Mouse (Mus musculus) liver, embryonic 14.5 days (tissue): ENCODE measurements around the gene Gm26657. TPM values are rescaled to one million over a fixed set of nuclear protein-coding genes. Genes with fewer than 3 reads are reported as not detected.
A peak's percentile ranks its signal among the peaks of the same experiment; 100 is the strongest.

Experiments
- ATAC-seq: fragments of 200-750 bp; cut with Nextera tagmentation; 2 replicates; pipeline ENCODE4 v1.8.0; 2017; ENCODE audit warnings: moderate number of reproducible peaks, mild to moderate bottlenecking, moderate library complexity; ENCODE audit not compliant: insufficient read depth
- DNase-seq, 3 experiments: peaks; one replicate each; pipeline ENCODE4 v3.0.0-alpha.2; 2012 to 2013; ENCODE audit warnings: low read depth in 3 of 3, low spot score in 3 of 3
- H3K27ac ChIP-seq: fragments of 300-500 bp; sonication (generic); 2 replicates; pipeline ENCODE4 v1.5.1; 2014; ENCODE audit warnings: moderate library complexity, mild to moderate bottlenecking, control low read depth, inconsistent platforms
- H3K27me3 ChIP-seq: fragments of 300-500 bp; sonication (generic); 2 replicates; pipeline ENCODE4 v1.6.1; 2014; ENCODE audit warnings: mild to moderate bottlenecking, low read length, moderate library complexity; ENCODE audit not compliant: control insufficient read depth, insufficient read depth
- H3K36me3 ChIP-seq: fragments of 300-500 bp; sonication (generic); replicated peaks from 2 replicates; pipeline ENCODE4 v1.6.1; 2014; ENCODE audit warnings: low read depth; ENCODE audit not compliant: control insufficient read depth, insufficient read depth
- H3K4me1 ChIP-seq, 2 experiments: fragments of 200-500 bp in 1 of 2; fragments of 300-500 bp in 1 of 2; sonication (generic) in 1 of 2; replicated peaks; 2 replicates each; pipeline ENCODE4 v1.6.1; 2012 to 2014; ENCODE audit warnings: antibody characterized with exemption in 1 of 2, inconsistent platforms in 1 of 2, low read length in 1 of 2; ENCODE audit not compliant: control insufficient read depth in 2 of 2, insufficient read depth in 2 of 2
- H3K4me2 ChIP-seq: fragments of 300-500 bp; sonication (generic); 2 replicates; pipeline ENCODE4 v1.6.1; 2014; ENCODE audit warnings: low read depth, mild to moderate bottlenecking, control low read depth, moderate library complexity
- H3K4me3 ChIP-seq, 2 experiments: fragments of 200-500 bp in 1 of 2; fragments of 300-500 bp in 1 of 2; sonication (generic) in 1 of 2; 2 replicates each; pipeline ENCODE4 v1.5.1; 2012 to 2014; ENCODE audit warnings: low read depth in 2 of 2, low read length in 2 of 2, mild to moderate bottlenecking in 2 of 2, control low read depth in 1 of 2, inconsistent platforms in 1 of 2, moderate library complexity in 1 of 2; ENCODE audit not compliant: insufficient read depth in 1 of 2
- H3K9ac ChIP-seq: fragments of 300-500 bp; sonication (generic); replicated peaks from 2 replicates; pipeline ENCODE4 v1.6.1; 2014; ENCODE audit warnings: mild to moderate bottlenecking, control low read depth, moderate library complexity
- H3K9me3 ChIP-seq: fragments of 300-500 bp; sonication (generic); 2 replicates; pipeline ENCODE4 v1.6.1; 2016; ENCODE audit warnings: low read length, mixed read lengths; ENCODE audit not compliant: control insufficient read depth
- CTCF ChIP-seq: IDR thresholded peaks from 2 replicates; pipeline ENCODE4 v1.5.1; 2016; ENCODE audit warnings: antibody characterized with exemption, low read depth, control low read depth
- EP300 ChIP-seq: IDR thresholded peaks from 2 replicates; pipeline ENCODE4 v1.6.1; 2016; ENCODE audit warnings: antibody characterized with exemption, low read depth
- WGBS: fragments of 180-500 bp; shearing (Covaris S2); extraction: QIAGEN DNeasy Blood & Tissue Kit; methylation state at CpG from one replicate; pipeline ENCODE4 v1.1.7; 2014; ENCODE audit not compliant: insufficient replicate concordance; 5-methylcytosine and 5-hydroxymethylcytosine counted together
- polyA plus RNA-seq, 2 experiments: library from polyadenylated mRNA; depleted of rRNA in 1 of 2; stranded (reverse) in 1 of 2; unstranded in 1 of 2; fragments of >200 nt; fragmentation: Nextera tagmentation in 1 of 2; extraction: Ambion mirVana in 1 of 2; gene quantifications; 2 replicates each; pipeline versions ENCODE4 v1.2.1 to v1.2.3; 2012 to 2014

Gm26657 gene
- polyA plus RNA-seq (2012; rRNA removed) (not detected in 2 replicates), polyA plus RNA-seq (2014; fragmentation: Nextera tagmentation; extraction: Ambion mirVana) (not detected in 2 replicates)

GRCm38 (mm10) chr4:56740020-56740485 is at the start of gene Gm26657:
Gene Gm26657 (plus strand): TSS chr4:56740070.
- no peak for DNase-seq
- Histone ChIP-seq H3K4me3 (no peak within 1 kb of the TSS), H3K4me1 (no peaks in the 10 kb centered on the region), H3K36me3 (no peaks in the 10 kb centered on the region), H3K9me3 (no peaks in the 10 kb centered on the region), H3K9ac (no peak within 1 kb of the TSS), H3K27ac (no peak within 1 kb of the TSS), H3K4me2 (no peak within 1 kb of the TSS), H3K27me3 (no peaks in the 10 kb centered on the region)
- no peak for ATAC-seq
- no peak for TF ChIP-seq EP300
- TF ChIP-seq CTCF: no peak
- 69% methylated on average over 18 of the region's 18 CpGs for WGBS

- Histone ChIP-seq H3K4me1 (no peaks in the 10 kb centered on the region), H3K36me3 (no peaks in the 10 kb centered on the region), H3K9me3 (no peaks in the 10 kb centered on the region), H3K9ac (no peak overlapping the region), H3K4me2 (no peak overlapping the region), H3K27me3 (no peaks in the 10 kb centered on the region), H3K4me3 (no peak overlapping the region), H3K27ac (no peak overlapping the region)
- TF ChIP-seq CTCF: no peak
- TF ChIP-seq EP300: no peak
- WGBS: 66% methylated on average over 7 of the region's 7 CpGs
- ATAC-seq: no peak
- DNase-seq: no peak
Measured at GRCm38 (mm10) chr4:56696401-56696800, 43.5 kb upstream of the Gm26657 start.

GRCm38 (mm10) chr4:56698671-56699070 is 41.2 kb upstream of the Gm26657 start:
- TF ChIP-seq CTCF: no peak
- TF ChIP-seq EP300: no peak
- 16% methylated on average over 5 of the region's 5 CpGs for WGBS
- DNase-seq (no peak), ATAC-seq (no peak)
- H3K27me3 ChIP-seq: no peaks in the 10 kb centered on the region
- H3K27ac ChIP-seq: no peak overlapping the region
- H3K36me3 ChIP-seq: no peaks in the 10 kb centered on the region
- H3K9ac ChIP-seq: no peak overlapping the region
- H3K9me3 ChIP-seq: no peaks in the 10 kb centered on the region
- no peak overlapping the region for H3K4me3 ChIP-seq
- H3K4me2 ChIP-seq: no peak overlapping the region
- no peaks in the 10 kb centered on the region for H3K4me1 ChIP-seq

- H3K9me3 ChIP-seq: no peaks in the 10 kb centered on the region
- H3K36me3 ChIP-seq: no peaks in the 10 kb centered on the region
- no peaks in the 10 kb centered on the region for H3K27me3 ChIP-seq
- H3K4me1 ChIP-seq: no peaks in the 10 kb centered on the region
- H3K27ac ChIP-seq: no peak overlapping the region
- no peak for DNase-seq
- TF ChIP-seq CTCF (no peak), EP300 (no peak)
- H3K4me2 ChIP-seq: peak overlapping the region; percentile 14; the same call in 1 of the 2 replicates
- 34% methylated on average over 10 of the region's 10 CpGs for WGBS
- 0 out of 4 replicates have a peak overlapping the region, but pooled peaks of 1 of the 2 experiments have one; percentile 2 for H3K4me3 ChIP-seq
- no peak for ATAC-seq
- no peak overlapping the region for H3K9ac ChIP-seq
Measured at GRCm38 (mm10) chr4:56702234-56702633, 37.6 kb upstream of the Gm26657 start.

- Histone ChIP-seq H3K9me3 (no peaks in the 10 kb centered on the region), H3K27me3 (no peaks in the 10 kb centered on the region), H3K4me1 (no peaks in the 10 kb centered on the region), H3K9ac (no peak overlapping the region), H3K4me2 (no peak overlapping the region), H3K36me3 (no peaks in the 10 kb centered on the region), H3K4me3 (no peak overlapping the region), H3K27ac (no peak overlapping the region)
- WGBS: 58% methylated on average over 3 of the region's 3 CpGs
- TF ChIP-seq EP300 (no peak), CTCF (no peak)
- ATAC-seq: no peak
- no peak for DNase-seq
Measured at GRCm38 (mm10) chr4:56713155-56713554, 26.7 kb upstream of the Gm26657 start.
